Mouse (Mus musculus) layer of hippocampus, adult 8-10 months (tissue): ENCODE measurements at regions not wholly inside any gene's neighbourhood (a gene's known extent, or its start where the extent isn't known, plus 50 kb on each side); places are given as distances from the start of the nearest gene placed in this dataset.

ENCODE experiments used
- DNase-seq, 2 experiments: peaks; one replicate each; pipeline ENCODE4 v3.0.0; 2022; ENCODE audit warnings: low spot score in 2 of 2

DNA sequence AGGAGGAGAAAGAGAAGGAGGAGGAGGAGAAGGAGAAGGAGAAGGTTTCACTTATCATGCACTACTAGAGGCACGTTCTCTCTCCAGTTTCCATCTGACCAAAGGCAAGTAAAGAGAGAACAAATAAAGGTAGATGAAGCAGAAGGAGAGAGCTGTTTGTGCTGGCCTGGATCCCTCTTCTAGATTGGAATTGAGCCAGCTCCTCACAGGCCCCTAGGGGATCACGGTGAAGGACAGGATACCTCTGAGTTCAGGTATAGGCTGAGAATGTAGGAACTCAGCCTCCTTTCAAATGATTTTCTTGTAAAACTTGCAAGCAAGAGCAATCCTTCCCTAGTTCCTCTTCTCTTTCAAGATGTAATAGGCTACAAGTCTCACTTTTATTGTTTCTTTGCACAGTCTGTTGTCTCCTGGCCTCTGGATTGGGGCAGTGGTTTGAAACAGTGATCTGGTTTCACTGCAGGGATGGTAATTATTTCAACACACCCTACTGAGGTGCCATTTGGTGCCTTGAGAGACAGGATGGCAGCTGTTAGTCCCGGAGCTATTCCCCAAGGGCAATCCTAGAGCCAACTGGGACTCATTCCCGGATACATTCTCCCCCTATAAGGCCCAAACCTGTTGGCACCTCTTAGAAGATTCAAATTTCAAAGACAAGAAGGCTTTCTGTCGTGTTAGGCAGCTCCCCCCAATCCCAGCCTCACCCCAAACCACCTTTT lies 134.8 kb downstream of the Gm9817 start:
- DNase-seq = no peak

GRCm38 (mm10) chr13:45218251-45218650 lies 139.8 kb downstream of the Gm9817 start:
- no peak for DNase-seq

GRCm38 (mm10) chr13:45219671-45220070 lies 141.2 kb downstream of the Gm9817 start:
- no peak for DNase-seq

GRCm38 (mm10) chr13:45230804-45231203 lies 152.3 kb downstream of the Gm9817 start:
- no peak for DNase-seq

DNA sequence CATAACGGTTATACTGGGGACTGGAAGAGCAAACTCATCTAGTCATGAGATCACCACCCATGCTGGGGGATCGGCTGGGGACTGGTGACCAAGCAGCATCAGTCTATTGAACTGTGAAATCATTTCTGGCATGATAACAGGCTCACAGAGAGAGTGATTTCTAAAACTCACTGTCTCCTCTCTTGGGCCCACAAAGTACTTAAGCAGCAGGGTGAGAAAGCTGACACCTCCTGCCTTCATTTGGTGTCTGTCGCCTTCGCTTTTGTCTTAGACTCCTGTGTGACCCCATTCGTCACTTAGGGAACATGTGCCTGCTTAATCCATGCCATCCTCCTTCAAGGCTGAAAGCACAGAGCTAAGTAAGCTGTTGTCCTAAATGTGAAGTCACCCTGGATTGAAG lies 154.3 kb upstream of the Mylip start:
- DNase-seq = no peak

DNA sequence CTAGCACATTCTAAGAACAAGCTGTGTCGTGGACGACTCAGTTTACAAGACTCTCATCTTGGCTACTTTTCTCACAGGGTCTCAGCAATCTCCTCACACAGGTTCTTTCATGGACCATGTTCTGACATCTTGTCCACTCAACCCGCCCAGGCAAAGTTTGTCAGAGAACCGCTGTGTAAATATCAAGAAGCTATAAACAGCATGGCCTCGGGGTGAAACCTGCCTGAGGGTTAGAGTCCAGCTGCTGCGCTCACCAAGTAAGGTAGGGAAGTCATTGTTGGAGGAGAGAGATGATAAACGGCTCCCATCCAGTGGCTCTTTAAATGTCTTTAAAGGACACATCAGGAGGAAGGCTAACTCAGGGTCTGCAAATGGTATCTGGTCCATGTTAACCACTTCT lies 151.3 kb upstream of the Mylip start:
- no peak for DNase-seq

DNA sequence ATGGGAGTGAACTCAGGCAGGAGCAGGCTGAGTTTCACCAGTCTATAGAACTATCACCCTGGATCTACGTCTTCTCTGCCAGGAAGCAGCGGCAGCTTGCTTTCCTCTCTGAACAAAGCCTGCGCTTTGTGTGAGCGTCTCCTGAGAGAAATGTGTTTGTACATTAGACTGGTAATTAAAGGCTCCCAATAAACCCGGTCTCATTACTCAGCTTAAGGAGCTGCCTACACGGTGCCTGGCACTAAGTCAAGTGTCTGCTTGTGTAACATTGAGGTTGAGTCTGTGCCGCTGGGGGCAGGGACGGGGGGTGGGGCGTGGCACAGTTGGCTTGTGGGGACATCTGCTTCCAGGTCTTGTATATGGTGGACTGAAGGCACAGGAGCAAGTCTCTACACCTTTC lies 150.4 kb upstream of the Mylip start:
- peak; percentile 21 to 32 for DNase-seq

DNA sequence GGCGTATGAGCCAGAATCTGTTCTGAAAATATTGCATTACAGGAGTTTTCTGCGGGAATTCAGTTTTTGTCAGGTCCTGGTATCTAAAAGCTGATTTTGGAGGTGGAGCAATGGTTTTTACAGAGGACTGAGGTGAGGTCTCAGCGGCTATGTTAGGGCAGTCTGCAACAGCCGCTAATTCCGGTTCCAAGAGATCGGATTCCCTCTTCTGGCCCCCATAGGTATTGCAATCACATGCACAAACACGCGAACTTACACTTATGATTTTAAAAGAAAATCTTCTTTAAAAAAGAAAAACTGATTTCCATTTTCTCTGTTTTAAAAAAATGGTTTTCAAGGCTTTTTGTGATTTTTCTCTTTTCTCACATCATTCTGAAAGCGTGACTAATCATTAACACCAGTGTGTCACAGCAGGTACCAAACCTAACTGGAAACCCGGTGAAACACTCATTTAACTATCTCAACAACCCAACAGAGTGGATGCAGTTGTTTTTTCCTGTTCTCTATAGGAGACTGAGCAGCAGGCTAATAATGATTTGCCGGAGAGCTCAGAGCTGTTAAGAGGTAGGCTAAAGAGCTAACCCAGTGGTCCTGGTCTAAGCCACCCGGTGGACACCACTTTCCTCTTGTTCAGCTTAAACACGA lies 149.4 kb upstream of the Mylip start:
- no peak for DNase-seq

GRCm38 (mm10) chr13:45242261-45242660 lies 147.3 kb upstream of the Mylip start:
- DNase-seq = no peak

- no peak for DNase-seq
These were observed 146.8 kb upstream of the Mylip start for GRCm38 (mm10) chr13:45242750-45243149.

- DNase-seq = no peak
These were observed 143.9 kb upstream of the Mylip start for GRCm38 (mm10) chr13:45245651-45246050.

GRCm38 (mm10) chr13:45246341-45246740 lies 143.2 kb upstream of the Mylip start:
- DNase-seq = no peak

GRCm38 (mm10) chr13:45250028-45250427 lies 139.5 kb upstream of the Mylip start:
- DNase-seq = no peak

- DNase-seq = no peak
These were observed 138.5 kb upstream of the Mylip start for GRCm38 (mm10) chr13:45251068-45251467.

- DNase-seq = no peak
These were observed 137.4 kb upstream of the Mylip start for GRCm38 (mm10) chr13:45252126-45252525.

DNA sequence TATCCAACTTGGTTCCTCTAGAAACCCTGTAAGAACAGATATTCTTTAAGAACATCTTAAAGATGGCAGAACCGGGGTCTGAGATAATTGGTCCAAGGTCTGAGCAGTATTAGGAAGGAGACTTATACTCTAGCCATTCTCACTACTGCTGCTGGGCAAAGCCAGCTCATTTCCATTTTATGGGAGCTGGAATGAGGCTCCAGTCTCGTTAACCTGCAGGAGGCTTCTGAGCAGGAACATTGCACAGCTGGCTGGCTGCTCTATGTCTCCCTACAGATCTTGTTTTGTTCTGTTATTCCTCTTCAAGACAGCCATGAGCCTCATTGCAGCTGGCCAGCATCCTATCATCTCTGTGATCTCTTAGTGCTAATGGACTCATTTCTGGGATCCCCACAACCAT lies 136.3 kb upstream of the Mylip start:
- no peak for DNase-seq

- no peak for DNase-seq
These were observed 134.3 kb upstream of the Mylip start for GRCm38 (mm10) chr13:45255277-45255676.

- DNase-seq = no peak
These were observed 127.5 kb upstream of the Mylip start for GRCm38 (mm10) chr13:45262011-45262410.

- DNase-seq = no peak
These were observed 123.1 kb upstream of the Mylip start for GRCm38 (mm10) chr13:45266287-45267064.

- peak; percentile 16 to 18 for DNase-seq
These were observed 122.1 kb upstream of the Mylip start for GRCm38 (mm10) chr13:45267446-45267845.

DNA sequence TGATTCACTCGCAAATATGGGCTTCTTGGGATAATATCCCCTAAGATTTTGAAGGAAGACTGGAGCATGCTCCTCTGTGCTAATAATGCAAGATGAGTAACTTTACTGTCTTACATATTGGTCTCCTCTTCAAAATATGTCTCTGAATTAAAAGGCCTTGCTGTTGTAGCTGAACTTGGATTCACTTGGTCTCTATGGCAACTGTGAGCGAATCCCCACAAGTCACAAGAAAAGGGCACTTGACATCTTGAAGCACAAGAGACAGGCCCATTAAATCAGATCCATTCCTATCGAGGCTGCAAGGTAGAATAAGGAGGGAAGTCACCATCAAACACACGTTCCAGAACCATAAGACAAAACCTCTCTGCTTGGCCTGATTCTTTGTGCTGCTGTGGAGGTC lies 121.6 kb upstream of the Mylip start:
- DNase-seq = peak in 1 of 2 experiments; percentile 12

DNA sequence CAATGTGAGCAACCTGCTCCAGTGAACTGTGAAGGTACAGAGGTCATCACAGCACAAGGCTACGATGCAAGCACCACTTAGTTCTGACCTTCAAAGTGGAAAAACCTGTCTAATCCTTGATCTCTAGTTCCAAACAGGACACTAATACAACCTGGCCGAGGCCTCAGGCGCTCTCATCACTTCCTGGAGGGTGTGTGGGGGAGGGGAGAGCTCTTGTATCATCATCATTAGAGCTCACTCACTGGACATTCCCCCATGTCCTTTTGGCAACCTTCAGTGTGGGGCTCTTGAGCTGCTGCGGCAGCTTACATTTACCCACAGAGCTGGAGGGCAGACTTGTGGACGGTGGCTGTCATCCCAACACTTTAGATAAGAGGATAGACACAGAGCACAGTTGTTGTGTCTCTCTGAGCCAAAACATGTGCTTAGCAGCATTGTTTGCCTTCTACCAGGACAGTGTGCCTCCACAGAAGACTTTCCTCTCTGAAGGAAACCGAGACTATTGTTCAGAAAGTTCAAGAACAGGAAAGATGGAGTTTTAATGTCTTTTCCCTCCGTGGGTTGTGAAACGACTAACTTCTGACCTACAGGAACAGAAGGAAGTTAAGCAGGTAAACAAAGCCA lies 115.2 kb upstream of the Mylip start:
- no peak for DNase-seq
